Mouse (Mus musculus): ENCODE measurements at regions not wholly inside any gene's neighbourhood (a gene's known extent, or its start where the extent isn't known, plus 50 kb on each side); places are given as distances from the start of the nearest gene placed in this dataset.

GRCm38 (mm10) chr6:98754487-98754886, 411.9 kb upstream of the Gm765 start:
- no peak for DNase-seq (ENCODE audit: low spot score in 2 of 2)

- no peak for DNase-seq (ENCODE audit: low spot score in 2 of 2)
Observed at GRCm38 (mm10) chr6:98748618-98749017, 406.1 kb upstream of the Gm765 start.

GRCm38 (mm10) chr6:98746976-98747375, 404.4 kb upstream of the Gm765 start:
- DNase-seq (ENCODE audit: low spot score in 2 of 2), result no peak

GRCm38 (mm10) chr6:98740447-98740846, 397.9 kb upstream of the Gm765 start:
- DNase-seq (ENCODE audit: low spot score in 2 of 2), result no peak

- DNase-seq (ENCODE audit: low spot score in 2 of 2), result no peak
Observed at GRCm38 (mm10) chr6:98731010-98731530, 388.5 kb upstream of the Gm765 start.

- no peak for DNase-seq (ENCODE audit: low spot score in 2 of 2)
Observed at GRCm38 (mm10) chr6:98726605-98727144, 384.1 kb upstream of the Gm765 start.

GRCm38 (mm10) chr6:98704887-98705622, 362.5 kb upstream of the Gm765 start:
- no peak for DNase-seq (ENCODE audit: low spot score in 2 of 2)

- DNase-seq (ENCODE audit: low spot score in 2 of 2), result no peak
Observed at GRCm38 (mm10) chr6:98697571-98697970, 355.0 kb upstream of the Gm765 start.

GRCm38 (mm10) chr6:98693411-98693810, 350.9 kb upstream of the Gm765 start:
- no peak for DNase-seq (ENCODE audit: low spot score in 2 of 2)

- DNase-seq (ENCODE audit: low spot score in 2 of 2), result no peak
Observed at GRCm38 (mm10) chr6:98690133-98690532, 347.6 kb upstream of the Gm765 start.

- DNase-seq (ENCODE audit: low spot score in 2 of 2), result no peak
Observed at GRCm38 (mm10) chr6:98689395-98689794, 346.8 kb upstream of the Gm765 start.

GRCm38 (mm10) chr6:98688624-98689023, 346.1 kb upstream of the Gm765 start:
- no peak for DNase-seq (ENCODE audit: low spot score in 2 of 2)

GRCm38 (mm10) chr6:98666388-98666989, 323.9 kb upstream of the Gm765 start:
- DNase-seq (ENCODE audit: low spot score in 2 of 2), result no peak

GRCm38 (mm10) chr6:98651827-98652226, 309.3 kb upstream of the Gm765 start:
- DNase-seq (ENCODE audit: low spot score in 2 of 2), result no peak

- no peak for DNase-seq (ENCODE audit: low spot score in 2 of 2)
Observed at GRCm38 (mm10) chr6:98651315-98651714, 308.8 kb upstream of the Gm765 start.

GRCm38 (mm10) chr6:98640316-98640715, 297.8 kb upstream of the Gm765 start:
- no peak for DNase-seq (ENCODE audit: low spot score in 2 of 2)

- DNase-seq (ENCODE audit: low spot score in 2 of 2), result peak in 1 of 2 experiments; percentile 44
Observed at GRCm38 (mm10) chr6:98635816-98636215, 293.3 kb upstream of the Gm765 start.

- DNase-seq (ENCODE audit: low spot score in 2 of 2), result peak; percentile 54 to 71
Observed at GRCm38 (mm10) chr6:98632278-98633063, 289.9 kb upstream of the Gm765 start.

- no peak for DNase-seq (ENCODE audit: low spot score in 2 of 2)
Observed at GRCm38 (mm10) chr6:98631269-98631668, 288.7 kb upstream of the Gm765 start.

GRCm38 (mm10) chr6:98629646-98630045, 287.1 kb upstream of the Gm765 start:
- DNase-seq (ENCODE audit: low spot score in 2 of 2), result no peak

- DNase-seq (ENCODE audit: low spot score in 2 of 2), result no peak
Observed at GRCm38 (mm10) chr6:98626435-98626834, 283.9 kb upstream of the Gm765 start.

- no peak for DNase-seq (ENCODE audit: low spot score in 2 of 2)
Observed at GRCm38 (mm10) chr6:98620886-98621285, 278.3 kb upstream of the Gm765 start.

All from left cerebral cortex, adult 9 months (tissue).